Mouse (Mus musculus) MN1 (cell line): ENCODE results near the gene Rnf144a.
A peak's percentile ranks its signal among the peaks of the same experiment; 100 is the strongest.
"Not testable (repeated sequence)": the region's sequence is repeated elsewhere in the genome, so short reads cannot be mapped to it uniquely, and the experiment has no call there.

ENCODE experiments used
- DNase-seq: peaks from one replicate; pipeline ENCODE4 v3.0.0-alpha.2; 2016; ENCODE audit warnings: low spot score

Rnf144a gene

DNA sequence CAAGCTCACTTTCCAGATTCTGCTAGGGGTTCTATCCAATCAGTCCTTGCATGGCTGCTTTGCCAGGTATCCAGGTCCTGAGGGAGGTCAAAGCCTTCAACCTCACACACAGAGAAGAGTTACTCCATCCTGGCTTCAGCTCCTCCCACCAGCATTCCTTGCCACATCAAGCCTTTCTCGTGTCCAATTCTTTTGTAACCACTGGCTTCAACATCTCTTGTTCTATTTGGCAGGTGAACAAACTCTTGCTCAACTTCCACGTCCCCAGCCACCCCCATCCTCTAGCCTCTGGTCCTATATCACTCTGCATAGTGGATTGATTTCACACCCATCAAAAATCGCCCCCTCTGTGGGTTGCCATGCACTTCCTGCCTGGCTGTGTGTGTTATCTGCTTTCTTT is 98.8 kb downstream of the Rnf144a start:
- DNase-seq = no peak

DNA sequence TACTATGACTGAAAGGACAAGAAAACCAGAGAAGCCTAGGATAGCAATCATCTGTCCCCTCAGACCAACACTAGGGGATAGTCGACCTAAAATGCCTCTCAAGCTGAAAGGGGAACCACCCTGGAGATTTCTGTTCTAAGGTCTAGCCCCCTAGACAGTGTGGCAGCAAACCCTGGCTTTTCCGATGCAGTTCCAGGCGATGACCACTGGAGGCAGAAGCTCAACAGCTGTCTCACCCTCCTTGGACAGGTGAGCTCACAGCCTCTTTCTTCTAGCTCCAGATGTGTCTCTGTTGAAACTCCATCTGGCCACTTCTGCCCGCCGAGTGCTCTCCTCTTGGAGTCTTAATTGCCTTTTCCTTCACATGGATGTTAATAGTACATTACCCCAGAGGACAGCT is 100.1 kb downstream of the Rnf144a start:
- DNase-seq = no peak

DNA sequence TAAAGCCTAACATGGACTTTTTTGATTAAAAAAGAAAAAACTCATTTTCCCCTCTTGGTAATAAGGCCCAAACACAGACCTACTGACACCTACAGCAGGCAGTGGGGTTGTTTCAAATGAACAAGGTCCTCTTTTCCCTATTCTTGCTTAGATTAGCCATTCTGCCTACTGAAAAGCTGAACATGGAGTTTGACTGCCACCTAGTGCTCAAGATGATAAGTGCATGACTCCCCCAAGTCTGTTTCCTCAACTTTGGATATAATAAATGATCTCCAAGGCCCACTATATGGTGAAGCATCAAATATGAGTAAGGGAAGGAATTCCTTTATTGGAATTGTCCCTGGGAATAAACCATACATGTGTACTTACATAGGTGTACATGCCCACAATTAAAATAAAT is 103.5 kb downstream of the Rnf144a start:
- DNase-seq = peak; percentile 37

DNA sequence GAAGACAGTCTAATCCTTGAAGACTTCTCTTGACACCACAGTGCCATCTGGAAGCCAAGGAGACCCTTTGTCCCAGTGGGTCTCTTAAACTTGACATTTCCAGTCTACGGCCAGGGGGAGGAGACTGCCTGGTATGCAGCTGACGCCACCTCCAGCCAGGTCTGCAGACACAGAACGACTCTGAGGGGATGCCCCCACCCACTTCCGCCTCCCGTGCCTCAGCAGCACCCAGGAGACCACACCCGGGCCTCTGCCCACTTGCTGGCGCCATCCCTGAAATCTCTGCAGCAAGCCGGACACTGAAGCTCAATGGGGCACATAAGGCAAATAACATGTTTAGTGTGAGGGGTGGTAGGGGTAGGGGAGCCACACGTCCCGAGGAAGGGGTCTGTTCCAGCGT is 104.8 kb downstream of the Rnf144a start:
- DNase-seq = no peak

DNA sequence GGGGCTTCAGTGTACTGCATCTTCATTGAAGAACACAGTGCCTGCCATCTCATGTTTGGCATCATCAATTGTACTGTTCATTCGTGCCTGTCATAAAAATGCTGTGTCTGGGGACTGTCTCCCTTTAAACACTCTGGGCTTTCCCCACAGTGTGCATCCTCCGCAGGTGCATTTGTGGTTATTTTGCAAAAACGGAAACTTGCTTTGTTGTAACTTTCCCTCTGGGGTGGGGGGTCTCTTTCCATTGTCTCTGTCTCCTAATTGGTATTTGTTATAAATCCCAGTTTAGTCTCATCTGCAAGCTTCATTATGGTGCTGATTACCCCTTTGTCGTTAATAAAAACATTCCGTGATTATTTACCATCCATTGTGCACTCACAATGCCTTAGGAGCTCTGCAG is 112.2 kb downstream of the Rnf144a start:
- DNase-seq = no peak

DNA sequence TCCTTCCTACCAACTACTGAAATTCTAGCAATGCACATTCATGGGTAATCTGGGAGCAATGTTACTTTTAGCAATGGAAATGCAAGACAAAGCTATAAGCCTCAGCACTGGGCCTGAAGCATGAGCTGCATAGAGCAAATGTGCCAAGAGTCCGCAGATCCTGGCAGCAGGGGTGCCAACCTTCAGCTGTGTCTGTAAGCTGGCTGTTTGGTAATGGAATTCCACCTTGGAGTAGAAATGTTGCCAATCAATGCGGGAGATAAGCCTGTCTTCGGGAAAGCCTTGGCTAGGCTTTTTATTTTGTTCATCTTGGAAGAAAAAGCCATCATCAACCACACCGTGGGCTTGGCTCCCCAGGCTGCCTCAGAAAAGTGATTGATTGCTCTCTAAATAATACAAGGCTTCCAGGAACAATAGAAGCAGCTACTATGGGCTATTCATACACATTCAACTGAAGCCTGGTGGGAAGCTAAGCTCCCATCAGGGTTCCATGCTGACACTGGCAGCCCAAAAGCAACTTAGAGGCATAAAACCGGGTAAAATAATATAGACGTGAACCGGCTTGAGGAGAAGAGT is 115.5 kb downstream of the Rnf144a start:
- DNase-seq = no peak

DNA sequence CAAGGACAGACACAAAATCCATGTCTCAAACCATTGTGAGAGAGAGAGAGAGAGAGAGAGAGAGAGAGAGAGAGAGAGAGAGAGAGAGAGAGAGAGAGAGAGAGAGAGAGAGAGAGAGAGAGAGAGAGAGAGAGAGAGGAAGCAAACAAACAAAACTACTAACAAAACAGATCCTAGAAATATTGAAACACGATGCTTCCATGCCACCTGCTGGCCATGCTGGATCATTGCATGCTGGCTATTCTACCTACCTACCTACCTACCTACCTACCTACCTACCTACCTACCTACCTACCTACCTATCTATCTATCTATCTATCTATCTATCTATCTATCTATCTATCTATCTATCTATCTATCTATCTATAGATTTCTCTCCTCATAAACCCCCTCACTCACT is 119.1 kb downstream of the Rnf144a start:
- DNase-seq = not testable (repeated sequence)

DNA sequence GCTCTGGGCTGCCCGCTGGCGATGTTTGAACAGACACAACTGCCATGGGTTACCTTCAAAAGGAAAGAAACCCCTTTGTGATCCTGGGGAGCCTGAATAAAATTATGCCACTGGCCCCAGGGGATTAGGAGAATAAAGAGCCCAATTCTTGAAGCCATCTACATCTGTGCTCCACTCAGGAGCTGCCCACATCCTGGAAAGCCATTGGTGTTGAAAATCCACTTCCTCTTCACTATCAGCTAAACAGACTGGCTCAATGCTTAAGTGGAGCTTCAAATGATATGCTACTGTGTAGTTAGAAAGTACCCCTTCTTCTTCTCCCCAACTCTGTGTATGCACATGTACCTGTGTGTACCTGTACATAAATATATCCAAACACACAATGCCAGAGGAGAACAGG is 125.9 kb downstream of the Rnf144a start:
- no peak for DNase-seq

DNA sequence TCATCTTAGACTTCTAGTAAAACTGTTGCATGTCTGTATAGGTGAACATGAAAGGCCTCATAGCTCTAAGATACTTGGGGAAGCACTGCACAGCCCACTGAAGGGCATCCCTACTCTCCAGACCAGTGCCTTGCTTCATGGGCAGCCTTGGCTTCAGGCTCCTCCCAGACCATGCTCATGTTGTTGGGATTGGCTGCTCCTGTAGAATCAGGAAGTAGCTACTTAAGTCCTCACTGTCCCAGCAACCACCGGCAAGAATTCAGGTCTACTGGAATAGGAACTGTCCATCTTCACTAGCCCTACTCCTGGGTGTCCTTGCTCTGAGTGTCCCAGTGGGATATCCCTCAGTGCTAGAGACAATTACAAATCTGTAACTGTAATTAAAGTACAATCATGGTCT is 126.7 kb downstream of the Rnf144a start:
- DNase-seq = no peak

DNA sequence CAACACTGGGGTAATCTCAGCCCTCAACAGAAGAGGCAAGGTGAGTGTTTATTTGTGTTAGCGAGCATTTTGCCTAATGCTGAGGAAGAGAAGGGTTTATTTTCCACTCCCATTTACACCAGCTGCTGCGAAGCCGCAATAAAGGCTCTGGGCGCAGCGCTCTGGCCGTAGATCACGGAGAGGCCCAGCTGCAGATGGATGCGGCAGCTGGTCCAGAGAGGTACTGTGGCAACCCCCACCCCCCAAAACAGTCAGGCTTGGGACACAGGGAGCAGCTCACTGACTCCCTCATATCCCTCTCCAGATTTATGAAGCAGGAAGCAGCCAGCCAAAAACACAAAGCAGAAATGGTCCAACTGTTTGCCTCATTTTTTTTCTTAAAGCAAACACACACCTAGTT is 129.1 kb downstream of the Rnf144a start:
- DNase-seq = no peak

DNA sequence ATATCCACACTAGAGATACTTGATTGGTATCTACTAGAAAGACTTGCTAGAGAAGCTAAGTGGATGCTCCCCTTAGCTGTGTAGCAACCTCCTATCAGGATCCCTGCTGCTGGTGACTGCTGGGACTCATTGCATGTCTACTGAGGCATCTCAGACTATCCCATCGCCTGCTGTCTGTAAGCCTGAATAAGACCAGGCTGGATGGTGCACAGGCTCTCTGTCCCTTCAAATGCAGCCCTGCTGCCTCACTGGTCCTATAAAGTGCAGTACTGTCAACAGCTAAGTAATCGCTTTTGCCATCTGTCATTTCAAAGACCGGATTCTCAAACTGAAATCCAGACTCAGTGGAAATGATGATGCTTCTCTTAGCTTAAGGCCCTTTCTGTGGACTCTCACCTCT is 129.6 kb downstream of the Rnf144a start:
- DNase-seq = no peak

DNA sequence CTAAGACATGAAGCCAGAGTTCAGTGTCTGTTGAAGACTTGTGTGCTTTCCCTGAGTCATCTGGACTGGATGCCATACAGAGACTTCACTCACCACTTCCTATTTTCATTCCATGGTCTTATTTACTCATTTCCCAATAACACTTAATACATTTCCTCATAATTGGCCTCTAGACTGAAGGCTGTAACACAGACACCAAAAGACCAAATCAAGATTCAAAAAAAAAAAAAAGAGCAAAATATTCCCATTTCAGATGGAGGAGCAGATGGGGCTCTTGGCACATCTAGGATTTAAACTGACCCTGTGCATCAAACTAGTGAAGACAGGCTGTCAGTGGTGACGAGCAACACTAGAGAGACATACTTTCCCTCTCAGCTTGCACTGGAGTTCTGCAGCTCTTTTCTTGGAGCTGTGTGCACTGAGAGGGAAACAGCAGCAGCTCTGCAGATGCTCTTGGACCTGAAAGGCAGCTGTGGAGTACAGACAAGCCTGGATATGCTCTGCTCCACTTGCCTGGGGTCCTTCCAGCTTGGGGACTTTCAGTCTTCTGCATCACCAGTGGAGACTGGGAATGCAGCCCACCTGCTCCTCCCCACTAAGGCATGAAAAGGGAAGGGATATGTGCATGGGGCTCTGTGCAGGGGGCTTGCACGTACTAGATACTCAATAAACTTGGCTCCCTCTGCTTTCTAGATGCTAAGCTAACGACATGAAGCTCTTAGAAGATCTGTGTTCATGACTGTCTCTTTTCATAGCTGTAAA is 134.2 kb downstream of the Rnf144a start:
- no peak for DNase-seq

DNA sequence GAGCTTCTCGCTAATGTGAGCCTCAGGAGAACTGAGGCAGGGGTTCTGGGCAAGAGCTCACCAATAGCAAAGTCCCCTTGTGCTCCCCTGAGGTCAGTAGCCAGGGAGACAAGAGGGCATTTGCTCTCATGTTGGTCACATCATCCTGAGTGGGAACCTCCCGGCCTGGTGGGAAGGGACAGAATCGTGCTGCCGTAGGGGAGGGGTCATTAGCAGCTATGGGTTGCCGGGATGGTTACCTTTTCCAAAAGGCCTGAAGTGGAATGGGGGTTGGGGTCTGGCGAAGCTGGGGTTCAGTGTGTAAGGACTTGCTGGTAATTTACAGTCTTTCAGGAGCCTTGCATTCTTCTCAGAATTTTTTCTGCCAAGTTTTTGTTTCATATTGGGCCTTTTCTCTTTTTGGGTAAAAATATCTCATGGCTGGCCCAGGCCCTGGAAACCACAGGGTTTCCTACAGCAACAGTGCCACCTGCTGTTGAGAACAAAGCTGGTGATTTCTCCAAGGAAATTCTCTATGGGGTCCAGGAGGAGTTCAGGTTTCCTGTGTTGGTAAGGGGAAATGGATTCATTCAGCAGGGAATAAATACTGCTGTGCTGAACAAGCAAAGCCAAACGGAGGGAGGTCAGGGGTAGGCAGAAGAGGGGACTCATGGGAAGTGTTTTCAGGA is 137.9 kb downstream of the Rnf144a start:
- peak; percentile 13 for DNase-seq

DNA sequence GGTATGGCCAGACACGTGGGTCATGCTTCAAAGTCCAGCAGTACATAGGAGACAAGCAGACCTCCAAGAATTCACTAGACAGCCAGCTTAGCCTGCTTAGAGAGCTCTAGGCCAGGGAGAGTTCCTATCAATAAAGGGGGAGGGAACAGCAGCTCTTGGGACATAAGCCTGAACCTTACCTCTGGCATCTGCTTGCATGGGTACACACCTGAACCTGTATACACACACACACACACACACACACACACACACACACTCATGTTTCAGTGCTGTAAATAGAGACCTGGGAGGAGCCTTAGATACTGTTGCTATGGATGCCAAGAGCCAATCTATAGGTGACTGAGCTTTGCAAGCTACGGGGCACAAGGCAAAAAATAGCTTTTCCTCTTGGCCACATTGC is 138.5 kb downstream of the Rnf144a start:
- no peak for DNase-seq
